13 mouse cellular contexts compared by ENCODE assay signal in genomic region chr11:118360491-118360890, GRCm38 (mm10). TPM values are rescaled to one million over a fixed set of nuclear protein-coding genes. Genes with fewer than 3 reads are reported as not detected.
A peak's percentile ranks its signal among the peaks of the same experiment; 100 is the strongest.
DNase-seq lines count a peak whose midpoint lies in the region; ATAC-seq and TF ChIP-seq lines count a peak whose summit lies in the region.
"Had no signal": no experiment of that assay in that cellular context is flagged by ENCODE, and none has a peak within 500 bp of the region (broad histone marks: within the 10 kb centered on the region; RNA-seq: fewer than 3 reads in every experiment).

No protein-coding gene starts in this region.

- no peaks in the 10 kb centered on the region for H3K9me3 ChIP-seq in hindbrain, postnatal 0 days (ENCODE audit: low read length)
- no peaks in the 10 kb centered on the region for H3K9me3 ChIP-seq in hindbrain, embryonic 13.5 days
- H3K9me3 ChIP-seq in embryonic facial prominence, embryonic 10.5 days = no peaks in the 10 kb centered on the region
- H3K9me3 ChIP-seq in heart, embryonic 15.5 days (replicated peaks) = no peaks in the 10 kb centered on the region
- H3K9me3 ChIP-seq: G1E; liver, embryonic 13.5 days had no signal

- 55% methylated on average over 7 of the region's 7 CpGs for WGBS in hindbrain, postnatal 0 days
- 86% methylated on average over 7 of the region's 7 CpGs for WGBS in hindbrain, embryonic 13.5 days
- 84% methylated on average over 7 of the region's 7 CpGs for WGBS in embryonic facial prominence, embryonic 10.5 days
- 52% methylated on average over 7 of the region's 7 CpGs for whole genome bisulfite sequencing in heart, embryonic 15.5 days
- WGBS in macrophage (ENCODE audit: missing documents) = 67% methylated on average over 7 of the region's 7 CpGs

- no peak for DNase-seq in hindbrain, postnatal 0 days (ENCODE audit: low spot score)
- no peak for DNase-seq in embryonic facial prominence, embryonic 10.5 days (ENCODE audit: low spot score)
- no peak for DNase-seq in cerebellum, adult 8-10 months
- DNase-seq in cerebellum, postnatal 4 days (ENCODE audit: low spot score in 2 of 2) = no peak
- DNase-seq: adrenal gland, postnatal 10 days; embryo, embryonic 11 days; kidney, adult 9 months; liver, embryonic 13.5 days; right cerebral cortex, adult 18-20 months had no signal

- no peaks in the 10 kb centered on the region for H3K79me2 ChIP-seq in macrophage (ENCODE audit: inconsistent target)

- no peak for TF ChIP-seq CTCF in hindbrain, postnatal 0 days (IDR thresholded peaks at IDR 0.05; ENCODE audit: low read depth)

- no peaks in the 10 kb centered on the region for H3K36me3 ChIP-seq in hindbrain, postnatal 0 days (ENCODE audit: insufficient read depth, low read length)
- H3K36me3 ChIP-seq in hindbrain, embryonic 13.5 days = no peaks in the 10 kb centered on the region
- H3K36me3 ChIP-seq in embryonic facial prominence, embryonic 10.5 days (replicated peaks) = no peaks in the 10 kb centered on the region
- no peaks in the 10 kb centered on the region for H3K36me3 ChIP-seq in heart, embryonic 15.5 days
- no peaks in the 10 kb centered on the region for H3K36me3 ChIP-seq in macrophage (ENCODE audit: inconsistent target)
- H3K36me3 ChIP-seq: G1E; liver, embryonic 13.5 days had no signal

- H3K4me1 ChIP-seq in hindbrain, postnatal 0 days (ENCODE audit: insufficient read depth, low read length) = peaks cover 10% of the 10 kb centered on the region; the same call in 1 of the 2 replicates
- H3K4me1 ChIP-seq in hindbrain, embryonic 13.5 days (replicated peaks) = peaks cover 13% of the 10 kb centered on the region
- peaks cover 62% of the 10 kb centered on the region for H3K4me1 ChIP-seq in embryonic facial prominence, embryonic 10.5 days
- H3K4me1 ChIP-seq in heart, embryonic 15.5 days (replicated peaks) = peaks cover 48% of the 10 kb centered on the region

- no peaks in the 10 kb centered on the region for H3K27me3 ChIP-seq in hindbrain, postnatal 0 days (ENCODE audit: insufficient read depth, low read length)
- H3K27me3 ChIP-seq in hindbrain, embryonic 13.5 days = 0 out of 2 replicates have a peak, but pooled peaks cover 3% of the 10 kb centered on the region
- no peaks in the 10 kb centered on the region; the same call in 1 of the 2 replicates for H3K27me3 ChIP-seq in embryonic facial prominence, embryonic 10.5 days (replicated peaks; ENCODE audit: low read depth, poor library complexity, severe bottlenecking)
- H3K27me3 ChIP-seq in heart, embryonic 15.5 days = no peaks in the 10 kb centered on the region

- no peak overlapping the region for H3K9ac ChIP-seq in hindbrain, postnatal 0 days (replicated peaks; ENCODE audit: low read length)
- no peak overlapping the region for H3K9ac ChIP-seq in hindbrain, embryonic 13.5 days
- H3K9ac ChIP-seq in heart, embryonic 15.5 days = no peak overlapping the region
- H3K9ac ChIP-seq: liver, embryonic 13.5 days had no signal

- no peak overlapping the region for H3K4me2 ChIP-seq in hindbrain, postnatal 0 days (ENCODE audit: low read depth, low read length)
- H3K4me2 ChIP-seq in hindbrain, embryonic 13.5 days = no peak overlapping the region
- no peak overlapping the region for H3K4me2 ChIP-seq in heart, embryonic 15.5 days
- H3K4me2 ChIP-seq: liver, embryonic 13.5 days had no signal

- peak overlapping the region; percentile 26; the same call in 1 of the 2 replicates for H3K27ac ChIP-seq in hindbrain, postnatal 0 days
- no peak overlapping the region for H3K27ac ChIP-seq in hindbrain, embryonic 13.5 days
- H3K27ac ChIP-seq in embryonic facial prominence, embryonic 10.5 days (replicated peaks) = peak overlapping the region; percentile 58
- H3K27ac ChIP-seq in heart, embryonic 15.5 days = peak overlapping the region; percentile 45; the same call in 1 of the 2 replicates
- H3K27ac ChIP-seq in macrophage = peak overlapping the region; percentile 99; the same call in 1 of the 2 replicates
- H3K27ac ChIP-seq: liver, embryonic 13.5 days had no signal

- ATAC-seq in hindbrain, postnatal 0 days = 0 out of 2 replicates have a peak, but pooled peaks have one; percentile 1
- no peak for ATAC-seq in hindbrain, embryonic 13.5 days (ENCODE audit: low FRiP score)
- no peak for ATAC-seq in heart, embryonic 15.5 days (replicated peaks; ENCODE audit: insufficient number of reproducible peaks, insufficient read depth, low FRiP score, low read depth)

- H3K4me3 ChIP-seq in hindbrain, postnatal 0 days (ENCODE audit: low read length) = no peak overlapping the region
- no peak overlapping the region for H3K4me3 ChIP-seq in hindbrain, embryonic 13.5 days
- no peak overlapping the region for H3K4me3 ChIP-seq in embryonic facial prominence, embryonic 10.5 days
- no peak overlapping the region for H3K4me3 ChIP-seq in heart, embryonic 15.5 days
- H3K4me3 ChIP-seq in macrophage (ENCODE audit: inconsistent target) = no peak overlapping the region
- H3K4me3 ChIP-seq: liver, embryonic 13.5 days had no signal

RNA-seq across cellular contexts. Expression of gene Timp2, which starts 5.0 kb away (rescaled TPM):
- total RNA-seq in hindbrain, postnatal 0 days (2014; rRNA removed) = 164 and 170 TPM in 2 replicates
- 102 and 118 TPM in 2 replicates for polyA plus RNA-seq in hindbrain, postnatal 0 days (2015; fragmentation: Nextera tagmentation; extraction: Ambion mirVana)
- polyA plus RNA-seq in hindbrain, embryonic 13.5 days (2015; fragmentation: Nextera tagmentation; extraction: Ambion mirVana) = 45.7 and 48.1 TPM in 2 replicates
- 40.0 and 46.9 TPM in 2 replicates for polyA plus RNA-seq in embryonic facial prominence, embryonic 10.5 days (2016; fragmentation: Nextera tagmentation; extraction: Ambion mirVana)
- 67.1 and 85.2 TPM in 2 replicates for polyA plus RNA-seq in heart, embryonic 15.5 days (2015; fragmentation: Nextera tagmentation; extraction: Ambion mirVana)
- 100 to 1,000 TPM in 1 of 26 experiments, 10 to 100 TPM in 19, 1 to 10 TPM in 6; 7.1 to 110 (median 19.3) TPM for total RNA-seq in macrophage (2018; cell fraction: chromatin; rRNA removed)
- total RNA-seq in macrophage (2018; cell fraction: cytosol; rRNA removed) = 100 to 1,000 TPM; 167 to 475 (median 292) TPM
- total RNA-seq in macrophage (2018; cell fraction: nucleus; rRNA removed) = 100 to 1,000 TPM in 21 of 26 experiments, 10 to 100 TPM in 5; 47.6 to 312 (median 149) TPM
- polyA plus RNA-seq in macrophage (2018) = 330 to 662 TPM (median 385 TPM) in 3 replicates
- total RNA-seq: G1E had no signal
- polyA plus RNA-seq: G1E had no signal

RNA-seq across cellular contexts. Expression of gene Cep295nl, which starts 18.2 kb away (rescaled TPM):
- 0.31 and 1.2 TPM in 2 replicates for total RNA-seq in hindbrain, postnatal 0 days (2014; rRNA removed)
- polyA plus RNA-seq in hindbrain, postnatal 0 days (2015; fragmentation: Nextera tagmentation; extraction: Ambion mirVana) = 0.20 and 0.47 TPM in 2 replicates
- 0.22 and 0.26 TPM in 2 replicates for polyA plus RNA-seq in hindbrain, embryonic 13.5 days (2015; fragmentation: Nextera tagmentation; extraction: Ambion mirVana)
- polyA plus RNA-seq in embryonic facial prominence, embryonic 10.5 days (2016; fragmentation: Nextera tagmentation; extraction: Ambion mirVana) = 0.13 and 0.56 TPM in 2 replicates
- 0.20 and 0.33 TPM in 2 replicates for polyA plus RNA-seq in heart, embryonic 15.5 days (2015; fragmentation: Nextera tagmentation; extraction: Ambion mirVana)
- total RNA-seq in macrophage (2018; cell fraction: chromatin; rRNA removed) = 100 to 1,000 TPM in 4 of 26 experiments, 10 to 100 TPM in 20, 1 to 10 TPM in 2; 3.8 to 122 (median 24.0) TPM
- total RNA-seq in macrophage (2018; cell fraction: cytosol; rRNA removed) = 1 to 10 TPM in 12 of 26 experiments, under 1 TPM in 14; 0.46 to 4.1 (median 0.82) TPM
- 10 to 100 TPM in 16 of 26 experiments, 1 to 10 TPM in 9, under 1 TPM in 1; 0.83 to 49.9 (median 10.9) TPM for total RNA-seq in macrophage (2018; cell fraction: nucleus; rRNA removed)
- polyA plus RNA-seq in macrophage (2018) = 0.68 to 2.2 TPM (median 0.90 TPM) in 3 replicates
- polyA plus RNA-seq: G1E; liver, embryonic 13.5 days had no signal

RNA-seq across cellular contexts. Expression of gene Lgals3bp, which starts 41.4 kb away (rescaled TPM):
- 25.5 and 30.6 TPM in 2 replicates for total RNA-seq in hindbrain, postnatal 0 days (2014; rRNA removed)
- 15.4 and 18.5 TPM in 2 replicates for polyA plus RNA-seq in hindbrain, postnatal 0 days (2015; fragmentation: Nextera tagmentation; extraction: Ambion mirVana)
- 2.9 and 4.8 TPM in 2 replicates for polyA plus RNA-seq in hindbrain, embryonic 13.5 days (2015; fragmentation: Nextera tagmentation; extraction: Ambion mirVana)
- polyA plus RNA-seq in embryonic facial prominence, embryonic 10.5 days (2016; fragmentation: Nextera tagmentation; extraction: Ambion mirVana) = 0.86 and 0.88 TPM in 2 replicates
- polyA plus RNA-seq in heart, embryonic 15.5 days (2015; fragmentation: Nextera tagmentation; extraction: Ambion mirVana) = 9.6 and 20.7 TPM in 2 replicates
- total RNA-seq in macrophage (2018; cell fraction: chromatin; rRNA removed) = 100 to 1,000 TPM; 127 to 562 (median 307) TPM
- 1,000 to 10,000 TPM in 23 of 26 experiments, 100 to 1,000 TPM in 3; 854 to 2,702 (median 1,648) TPM for total RNA-seq in macrophage (2018; cell fraction: cytosol; rRNA removed)
- 1,000 to 10,000 TPM in 15 of 26 experiments, 100 to 1,000 TPM in 11; 559 to 2,830 (median 1,334) TPM for total RNA-seq in macrophage (2018; cell fraction: nucleus; rRNA removed)
- 1,136 to 1,462 TPM (median 1,417 TPM) in 3 replicates for polyA plus RNA-seq in macrophage (2018)

RNA-seq across cellular contexts. Expression of gene Cant1, which starts 58.4 kb away (rescaled TPM):
- 47.9 and 51.7 TPM in 2 replicates for total RNA-seq in hindbrain, postnatal 0 days (2014; rRNA removed)
- 24.7 and 25.8 TPM in 2 replicates for polyA plus RNA-seq in hindbrain, postnatal 0 days (2015; fragmentation: Nextera tagmentation; extraction: Ambion mirVana)
- 24.4 and 24.9 TPM in 2 replicates for polyA plus RNA-seq in hindbrain, embryonic 13.5 days (2015; fragmentation: Nextera tagmentation; extraction: Ambion mirVana)
- polyA plus RNA-seq in embryonic facial prominence, embryonic 10.5 days (2016; fragmentation: Nextera tagmentation; extraction: Ambion mirVana) = 20.2 and 20.8 TPM in 2 replicates
- polyA plus RNA-seq in heart, embryonic 15.5 days (2015; fragmentation: Nextera tagmentation; extraction: Ambion mirVana) = 17.2 and 24.3 TPM in 2 replicates
- total RNA-seq in macrophage (2018; cell fraction: chromatin; rRNA removed) = 10 to 100 TPM; 14.6 to 66.9 (median 38.8) TPM
- 10 to 100 TPM; 34.1 to 65.0 (median 51.3) TPM for total RNA-seq in macrophage (2018; cell fraction: cytosol; rRNA removed)
- total RNA-seq in macrophage (2018; cell fraction: nucleus; rRNA removed) = 100 to 1,000 TPM in 2 of 26 experiments, 10 to 100 TPM in 24; 28.3 to 108 (median 70.5) TPM
- 40.2 to 59.3 TPM (median 42.1 TPM) in 3 replicates for polyA plus RNA-seq in macrophage (2018)

Comparison
In these comparisons a context has a peak if more than half of its experiments do, and no peak if none do; other contexts are left out.
1. RNA of gene Lgals3bp, which starts 41.4 kb away (polyA plus RNA-seq): 1,136 to 1,462 TPM in macrophage; 15.4 to 18.5 TPM in hindbrain, postnatal 0 days, 9.6 to 20.7 TPM in heart, embryonic 15.5 days, 2.9 to 4.8 TPM in hindbrain, embryonic 13.5 days and 0.86 to 0.88 TPM in embryonic facial prominence, embryonic 10.5 days; every median in the first group is over 10 times any median in the second.